Mouse (Mus musculus): ENCODE measurements around the gene Olfr492. TPM values are rescaled to one million over a fixed set of nuclear protein-coding genes. Genes with fewer than 3 reads are reported as not detected.

Gene Olfr492
- total RNA-seq (2014; rRNA removed): not detected in 2 replicates
- not detected in 2 replicates for polyA plus RNA-seq (2012; rRNA removed)

DNA sequence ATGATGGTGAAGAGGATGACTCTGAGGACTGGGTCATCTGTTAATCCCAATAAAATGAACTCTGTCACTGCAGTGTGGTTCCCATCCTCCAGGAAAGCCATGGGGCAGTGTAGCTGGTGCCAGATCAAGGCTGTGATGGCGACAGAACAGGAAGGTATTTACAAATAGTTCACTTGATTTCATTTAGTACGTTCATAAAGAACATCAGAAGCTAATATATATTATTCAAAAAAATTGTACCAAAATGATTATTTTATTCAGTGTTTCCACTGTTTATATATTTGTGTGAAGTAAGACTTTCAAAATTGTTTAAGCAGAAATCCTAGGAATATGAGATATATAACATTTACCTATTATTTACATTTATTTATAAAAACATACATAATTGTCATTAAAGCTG, at the start of gene Olfr492:
Gene Olfr492 (minus strand): TSS at position 101 of the 400 bp plus-strand sequence.
- Histone ChIP-seq H3K27me3 (ENCODE audit: control insufficient read depth, insufficient read depth, low read length) (no peaks in the 10 kb centered on the region), H3K79me2 (ENCODE audit: control insufficient read depth, insufficient read depth, low read length) (no peaks in the 10 kb centered on the region)
- WGBS: 62% methylated on average over 2 of the region's 2 CpGs

DNA sequence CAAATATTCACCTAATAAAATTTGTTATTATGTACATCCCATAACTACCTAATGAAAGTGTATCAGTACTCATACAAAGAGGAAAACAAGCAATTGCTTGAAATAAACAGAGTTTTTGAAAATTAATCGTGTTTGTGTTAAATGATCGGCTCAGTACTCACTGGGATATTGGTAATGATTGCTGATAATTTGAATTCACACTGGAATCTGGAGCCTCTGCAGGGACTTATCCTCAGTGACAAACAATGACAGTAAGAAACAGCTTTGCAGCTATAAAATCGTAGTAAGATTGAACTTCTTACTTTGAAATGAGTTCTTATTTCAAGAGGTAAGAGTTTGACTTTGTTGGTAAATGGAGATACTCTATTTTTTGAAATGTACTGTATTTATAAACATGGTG, 41.6 kb upstream of the Olfr492 start, which contains the start of gene Olfr494:
Gene Olfr494 (plus strand): TSS at position 301 of the 400 bp plus-strand sequence.
- Histone ChIP-seq H3K9ac (ENCODE audit: low read depth, low read length) (no peak within 1 kb of the TSS), H3K36me3 (ENCODE audit: control insufficient read depth, insufficient read depth, low read length) (no peaks in the 10 kb centered on the region), H3K4me3 (ENCODE audit: insufficient read depth, low read depth, low read length) (no peak within 1 kb of the TSS), H3K4me1 (ENCODE audit: control insufficient read depth, insufficient read depth, low read length) (no peaks in the 10 kb centered on the region), H3K79me2 (ENCODE audit: control insufficient read depth, insufficient read depth, low read length) (no peaks in the 10 kb centered on the region), H3K27me3 (ENCODE audit: control insufficient read depth, insufficient read depth, low read length) (no peaks in the 10 kb centered on the region), H3K27ac (replicated peaks; ENCODE audit: insufficient read depth, low read depth, low read length) (no peak within 1 kb of the TSS)
- 73% methylated on average over 3 of the region's 3 CpGs for WGBS
- DNase-seq (ENCODE audit: extremely low read depth, low read depth, low spot score): no peak
- no peak for TF ChIP-seq CTCF (IDR thresholded peaks at IDR 0.05; ENCODE audit: low read depth, low read length)
- no peak for TF ChIP-seq POLR2A (IDR thresholded peaks at IDR 0.05; ENCODE audit: extremely low read depth, insufficient read depth, low read length)

More for the DNA sequence above, at the start of gene Olfr492:
- no peak for DNase-seq (ENCODE audit: extremely low read depth, low read depth, low spot score)
- no peak within 1 kb of the TSS for H3K9ac ChIP-seq (ENCODE audit: low read depth, low read length)
- TF ChIP-seq POLR2A (IDR thresholded peaks at IDR 0.05; ENCODE audit: extremely low read depth, insufficient read depth, low read length) (no peak), CTCF (IDR thresholded peaks at IDR 0.05; ENCODE audit: low read depth, low read length) (no peak)
- H3K4me3 ChIP-seq (ENCODE audit: insufficient read depth, low read depth, low read length): no peak within 1 kb of the TSS
- H3K27ac ChIP-seq (replicated peaks; ENCODE audit: insufficient read depth, low read depth, low read length): no peak within 1 kb of the TSS
- no peaks in the 10 kb centered on the region for H3K4me1 ChIP-seq (ENCODE audit: control insufficient read depth, insufficient read depth, low read length)
- H3K36me3 ChIP-seq (ENCODE audit: control insufficient read depth, insufficient read depth, low read length): no peaks in the 10 kb centered on the region

DNA sequence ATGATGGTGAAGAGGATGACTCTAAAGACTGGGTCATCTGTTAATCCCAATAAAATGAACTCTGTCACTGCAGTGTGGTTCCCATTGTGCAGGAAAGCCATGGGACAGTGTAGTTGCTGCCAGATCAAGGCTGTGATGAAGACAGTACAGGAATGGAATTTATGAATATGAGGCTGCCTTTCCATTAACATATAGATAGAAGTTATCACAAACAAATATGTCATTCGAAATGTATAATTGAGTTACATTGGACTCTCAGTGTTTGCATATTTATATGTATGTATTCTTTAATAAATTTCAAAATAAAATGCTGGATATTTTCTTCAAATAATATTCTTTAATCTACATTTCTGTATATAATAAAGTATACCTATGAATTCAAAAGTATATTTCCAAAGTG, 23.4 kb upstream of the Olfr492 start, which contains the start of gene Olfr493:
Gene Olfr493 (minus strand): TSS at position 101 of the 400 bp plus-strand sequence.
- Histone ChIP-seq H3K4me3 (ENCODE audit: insufficient read depth, low read depth, low read length) (no peak within 1 kb of the TSS), H3K79me2 (ENCODE audit: control insufficient read depth, insufficient read depth, low read length) (no peaks in the 10 kb centered on the region), H3K27ac (replicated peaks; ENCODE audit: insufficient read depth, low read depth, low read length) (no peak within 1 kb of the TSS), H3K36me3 (ENCODE audit: control insufficient read depth, insufficient read depth, low read length) (no peaks in the 10 kb centered on the region), H3K9ac (ENCODE audit: low read depth, low read length) (no peak within 1 kb of the TSS), H3K27me3 (ENCODE audit: control insufficient read depth, insufficient read depth, low read length) (no peaks in the 10 kb centered on the region), H3K4me1 (ENCODE audit: control insufficient read depth, insufficient read depth, low read length) (no peaks in the 10 kb centered on the region)
- 36% methylated on average over 1 of the region's 1 CpGs for WGBS
- DNase-seq (ENCODE audit: extremely low read depth, low read depth, low spot score): no peak
- TF ChIP-seq POLR2A (IDR thresholded peaks at IDR 0.05; ENCODE audit: extremely low read depth, insufficient read depth, low read length) (no peak), CTCF (IDR thresholded peaks at IDR 0.05; ENCODE audit: low read depth, low read length) (no peak)

DNA sequence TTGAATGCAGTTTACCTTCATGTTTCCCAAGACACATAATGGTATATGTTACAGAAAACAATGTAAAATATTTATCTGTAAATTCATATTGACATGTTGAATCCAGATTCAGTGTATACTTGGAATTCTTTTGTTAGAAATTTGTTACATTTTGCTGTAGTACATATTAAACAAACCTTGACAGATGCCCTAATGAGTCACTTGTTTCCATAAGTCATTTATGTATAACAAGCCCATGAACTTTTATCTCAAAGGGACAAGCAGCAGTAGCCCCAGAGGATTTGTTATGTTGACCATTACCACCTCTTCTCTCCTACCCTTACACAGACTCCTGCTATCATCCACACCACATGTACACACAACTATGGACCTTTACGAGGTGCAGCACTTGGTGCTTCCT, 10.3 kb downstream of the Olfr492 start, which contains the start of gene Olfr491:
Gene Olfr491 (plus strand): TSS at position 301 of the 400 bp plus-strand sequence.
- 53% methylated on average over 1 of the region's 1 CpGs for WGBS
- TF ChIP-seq POLR2A (IDR thresholded peaks at IDR 0.05; ENCODE audit: extremely low read depth, insufficient read depth, low read length) (no peak), CTCF (IDR thresholded peaks at IDR 0.05; ENCODE audit: low read depth, low read length) (no peak)
- Histone ChIP-seq H3K27ac (replicated peaks; ENCODE audit: insufficient read depth, low read depth, low read length) (no peak within 1 kb of the TSS), H3K27me3 (ENCODE audit: control insufficient read depth, insufficient read depth, low read length) (no peaks in the 10 kb centered on the region), H3K9ac (ENCODE audit: low read depth, low read length) (no peak within 1 kb of the TSS), H3K4me3 (ENCODE audit: insufficient read depth, low read depth, low read length) (no peak within 1 kb of the TSS), H3K4me1 (ENCODE audit: control insufficient read depth, insufficient read depth, low read length) (no peaks in the 10 kb centered on the region), H3K79me2 (ENCODE audit: control insufficient read depth, insufficient read depth, low read length) (no peaks in the 10 kb centered on the region), H3K36me3 (ENCODE audit: control insufficient read depth, insufficient read depth, low read length) (no peaks in the 10 kb centered on the region)
- no peak for DNase-seq (ENCODE audit: extremely low read depth, low read depth, low spot score)

GRCm38 (mm10) chr7:108288834-108289233, 34.6 kb downstream of the Olfr492 start, which contains the start of gene Olfr490:
TSS of gene Olfr490 (minus strand) at chr7:108288934.
- DNase-seq (ENCODE audit: extremely low read depth, low read depth, low spot score): no peak
- no peaks in the 10 kb centered on the region for H3K79me2 ChIP-seq (ENCODE audit: control insufficient read depth, insufficient read depth, low read length)
- H3K27ac ChIP-seq (replicated peaks; ENCODE audit: insufficient read depth, low read depth, low read length): no peak within 1 kb of the TSS
- no peaks in the 10 kb centered on the region for H3K27me3 ChIP-seq (ENCODE audit: control insufficient read depth, insufficient read depth, low read length)
- H3K4me1 ChIP-seq (ENCODE audit: control insufficient read depth, insufficient read depth, low read length): no peaks in the 10 kb centered on the region
- TF ChIP-seq POLR2A (IDR thresholded peaks at IDR 0.05; ENCODE audit: extremely low read depth, insufficient read depth, low read length) (no peak), CTCF (IDR thresholded peaks at IDR 0.05; ENCODE audit: low read depth, low read length) (no peak)
- H3K9ac ChIP-seq (ENCODE audit: low read depth, low read length): no peak within 1 kb of the TSS
- no peaks in the 10 kb centered on the region for H3K36me3 ChIP-seq (ENCODE audit: control insufficient read depth, insufficient read depth, low read length)
- no peak within 1 kb of the TSS for H3K4me3 ChIP-seq (ENCODE audit: insufficient read depth, low read depth, low read length)

Other genes starting within 250 kb of the Olfr492 start
- gene Olfr481, start 243.8 kb downstream of the Olfr492 start, total RNA-seq (2014; rRNA removed): not detected in 2 replicates
- gene Olfr481, start 243.8 kb downstream of the Olfr492 start, polyA plus RNA-seq (2012; rRNA removed): not detected in 2 replicates
- not detected in 2 replicates for gene Olfr482, start 226.1 kb downstream of the Olfr492 start, total RNA-seq (2014; rRNA removed)
- not detected in 2 replicates for gene Olfr482, start 226.1 kb downstream of the Olfr492 start, polyA plus RNA-seq (2012; rRNA removed)
- gene Olfr483, start 222.8 kb downstream of the Olfr492 start, total RNA-seq (2014; rRNA removed): not detected in 2 replicates
- not detected in 2 replicates for gene Olfr483, start 222.8 kb downstream of the Olfr492 start, polyA plus RNA-seq (2012; rRNA removed)
- gene Olfr484, start 196.2 kb downstream of the Olfr492 start, total RNA-seq (2014; rRNA removed): not detected in 2 replicates
- not detected in 2 replicates for gene Olfr484, start 196.2 kb downstream of the Olfr492 start, polyA plus RNA-seq (2012; rRNA removed)
- not detected in 2 replicates for gene Olfr485, start 163.8 kb downstream of the Olfr492 start, total RNA-seq (2014; rRNA removed)
- gene Olfr485, start 163.8 kb downstream of the Olfr492 start, polyA plus RNA-seq (2012; rRNA removed): not detected in 2 replicates
- gene Olfr486, start 150.9 kb downstream of the Olfr492 start, total RNA-seq (2014; rRNA removed): not detected in 2 replicates
- gene Olfr486, start 150.9 kb downstream of the Olfr492 start, polyA plus RNA-seq (2012; rRNA removed): not detected in 2 replicates
- gene Olfr487, start 109.0 kb downstream of the Olfr492 start, total RNA-seq (2014; rRNA removed): not detected in 2 replicates
- gene Olfr487, start 109.0 kb downstream of the Olfr492 start, polyA plus RNA-seq (2012; rRNA removed): not detected in 2 replicates
- gene Olfr488, start 65.3 kb downstream of the Olfr492 start, total RNA-seq (2014; rRNA removed): not detected in 2 replicates
- gene Olfr488, start 65.3 kb downstream of the Olfr492 start, polyA plus RNA-seq (2012; rRNA removed): not detected in 2 replicates
- not detected in 2 replicates for gene Olfr490, start 34.7 kb downstream of the Olfr492 start, total RNA-seq (2014; rRNA removed)
- gene Olfr490, start 34.7 kb downstream of the Olfr492 start, polyA plus RNA-seq (2012; rRNA removed): not detected in 2 replicates
- not detected in 2 replicates for gene Olfr491, start 10.2 kb downstream of the Olfr492 start, total RNA-seq (2014; rRNA removed)
- gene Olfr491, start 10.2 kb downstream of the Olfr492 start, polyA plus RNA-seq (2012; rRNA removed): not detected in 2 replicates
- not detected in 2 replicates for gene Olfr493, start 23.3 kb upstream of the Olfr492 start, total RNA-seq (2014; rRNA removed)
- gene Olfr493, start 23.3 kb upstream of the Olfr492 start, polyA plus RNA-seq (2012; rRNA removed): not detected in 2 replicates
- gene Olfr494, start 41.7 kb upstream of the Olfr492 start, total RNA-seq (2014; rRNA removed): not detected in 2 replicates
- not detected in 2 replicates for gene Olfr494, start 41.7 kb upstream of the Olfr492 start, polyA plus RNA-seq (2012; rRNA removed)
- not detected in 2 replicates for gene Olfr495, start 69.5 kb upstream of the Olfr492 start, total RNA-seq (2014; rRNA removed)
- gene Olfr495, start 69.5 kb upstream of the Olfr492 start, polyA plus RNA-seq (2012; rRNA removed): not detected in 2 replicates
- gene Olfr497, start 96.7 kb upstream of the Olfr492 start, total RNA-seq (2014; rRNA removed): not detected in 2 replicates
- not detected in 2 replicates for gene Olfr497, start 96.7 kb upstream of the Olfr492 start, polyA plus RNA-seq (2012; rRNA removed)
- not detected in 2 replicates for gene Olfr498, start 141.7 kb upstream of the Olfr492 start, total RNA-seq (2014; rRNA removed)
- not detected in 2 replicates for gene Olfr498, start 141.7 kb upstream of the Olfr492 start, polyA plus RNA-seq (2012; rRNA removed)
- gene Olfr502, start 201.4 kb upstream of the Olfr492 start, total RNA-seq (2014; rRNA removed): not detected in 2 replicates
- gene Olfr502, start 201.4 kb upstream of the Olfr492 start, polyA plus RNA-seq (2012; rRNA removed): not detected in 2 replicates
- not detected in 2 replicates for gene Olfr503, start 220.9 kb upstream of the Olfr492 start, total RNA-seq (2014; rRNA removed)
- gene Olfr503, start 220.9 kb upstream of the Olfr492 start, polyA plus RNA-seq (2012; rRNA removed): not detected in 2 replicates
- gene Olfr504, start 242.1 kb upstream of the Olfr492 start, total RNA-seq (2014; rRNA removed): not detected in 2 replicates
- gene Olfr504, start 242.1 kb upstream of the Olfr492 start, polyA plus RNA-seq (2012; rRNA removed): not detected in 2 replicates